Mouse (Mus musculus): ENCODE measurements around the gene Iscu. TPM values are rescaled to one million over a fixed set of nuclear protein-coding genes. Genes with fewer than 3 reads are reported as not detected.

The Iscu gene
- total RNA-seq, 2 experiments from 2014 or later: 126 to 135 TPM

GRCm38 (mm10) chr5:113815041-113815389 is 42.5 kb downstream of the Iscu start:
- no peak for DNase-seq

GRCm38 (mm10) chr5:113815638-113816152 is 43.1 kb downstream of the Iscu start:
- DNase-seq: no peak

- DNase-seq: no peak
These were observed 46.0 kb downstream of the Iscu start for GRCm38 (mm10) chr5:113818572-113818971.

- DNase-seq: no peak
These were observed 51.7 kb downstream of the Iscu start for GRCm38 (mm10) chr5:113824228-113824627.

GRCm38 (mm10) chr5:113825558-113825957 is 53.0 kb downstream of the Iscu start:
- DNase-seq: no peak

- no peak for DNase-seq
These were observed 54.1 kb downstream of the Iscu start for GRCm38 (mm10) chr5:113826619-113827018.

Other genes starting within 250 kb of the Iscu start
- gene Cmklr1, start 122.3 kb upstream of the Iscu start, total RNA-seq (2021): 10 to 100 TPM; 14.6 to 15.4 TPM
- not detected for gene 1700069L16Rik, start 48.0 kb upstream of the Iscu start, total RNA-seq (2021)
- 1 to 10 TPM; 4.8 to 5.9 TPM for gene Ficd, start 36.9 kb upstream of the Iscu start, total RNA-seq (2021)
- 1 to 10 TPM; 5.8 to 8.2 TPM for gene Sart3, start 238 bp upstream of the Iscu start, total RNA-seq (2021)
- gene Tmem119, start 27.8 kb downstream of the Iscu start, total RNA-seq (2021): 1 to 10 TPM; 3.0 to 3.6 TPM
- gene Selplg, start 59.9 kb downstream of the Iscu start, total RNA-seq (2021): 1 to 10 TPM in 1 of 2 experiments, under 1 TPM in 1; 0.43 to 1.2 TPM
- 10 to 100 TPM; 11.9 to 17.1 TPM for gene Coro1c, start 136.0 kb downstream of the Iscu start, total RNA-seq (2021)
- gene Ssh1, start 221.1 kb downstream of the Iscu start, total RNA-seq (2021): 1 to 10 TPM; 6.5 to 6.7 TPM
- not detected for gene Dao, start 231.0 kb downstream of the Iscu start, total RNA-seq (2021)

Measured in gastrocnemius, postnatal 25 days (tissue).